In genomic region chr13:102323876-102324275, GRCm38 (mm10) we compare ENCODE assay signal across 23 mouse cellular contexts.
"Had no signal": no experiment of that assay in that cellular context is flagged by ENCODE, and none has a peak within 500 bp of the region (broad histone marks: within the 10 kb centered on the region; RNA-seq: fewer than 3 reads in every experiment).

No protein-coding gene starts in this region.

- ATAC-seq: intestine, postnatal 0 days; liver, embryonic 12.5 days; midbrain, embryonic 13.5 days; midbrain, embryonic 16.5 days had no signal

- H3K27ac ChIP-seq: kidney, postnatal 0 days; layer of hippocampus, adult 2 months; limb, embryonic 10.5 days; limb, embryonic 13.5 days; liver, embryonic 12.5 days; liver, embryonic 15.5 days; lung, embryonic 15.5 days; midbrain, embryonic 10.5 days; midbrain, embryonic 13.5 days; neural tube, embryonic 13.5 days had no signal

- H3K4me3 ChIP-seq: layer of hippocampus, adult 2 months; limb, embryonic 10.5 days; limb, embryonic 13.5 days; liver, embryonic 12.5 days; liver, embryonic 15.5 days; lung, embryonic 15.5 days; megakaryocyte, embryonic 14.5 days; midbrain, embryonic 10.5 days; midbrain, embryonic 13.5 days; myocyte; neural tube, embryonic 13.5 days had no signal

- DNase-seq: kidney, adult 2 months; kidney, postnatal 25 days; layer of hippocampus, adult 9-11 months; liver; lung, adult 18-20 months; lung, postnatal 10 days; lung, postnatal 36 days; retina, postnatal 1 day; thymus, postnatal 25 days had no signal
